Mouse (Mus musculus): ENCODE measurements at regions not wholly inside any gene's neighbourhood (a gene's known extent, or its start where the extent isn't known, plus 50 kb on each side); places are given as distances from the start of the nearest gene placed in this dataset.
"Not testable (repeated sequence)": the region's sequence is repeated elsewhere in the genome, so short reads cannot be mapped to it uniquely, and the experiment has no call there.

DNA sequence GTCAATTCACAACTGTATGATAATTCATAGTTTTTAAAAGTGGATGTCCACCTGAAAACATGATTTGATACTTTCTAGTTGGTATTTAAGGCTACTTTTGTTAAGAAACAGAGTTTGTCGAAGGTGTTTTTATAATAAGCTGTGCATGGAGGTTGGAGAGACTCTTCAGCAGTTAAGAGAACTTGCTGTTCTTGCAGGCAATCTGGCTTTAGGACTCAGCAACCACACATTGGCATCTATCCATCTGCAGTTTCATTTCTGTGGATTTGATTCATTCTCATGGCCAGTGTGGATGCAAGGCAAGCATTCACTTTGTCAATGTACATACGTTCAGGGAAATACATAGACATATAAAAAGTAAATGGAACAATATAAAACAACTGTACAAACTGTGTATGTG lies 784.5 kb upstream of the Gpc5 start:
- no peaks in the 10 kb centered on the region for H3K4me1 ChIP-seq (replicated peaks; ENCODE audit: control insufficient read depth, insufficient read depth, low read length)
- WGBS = 93% methylated on average over 2 of the region's 2 CpGs

DNA sequence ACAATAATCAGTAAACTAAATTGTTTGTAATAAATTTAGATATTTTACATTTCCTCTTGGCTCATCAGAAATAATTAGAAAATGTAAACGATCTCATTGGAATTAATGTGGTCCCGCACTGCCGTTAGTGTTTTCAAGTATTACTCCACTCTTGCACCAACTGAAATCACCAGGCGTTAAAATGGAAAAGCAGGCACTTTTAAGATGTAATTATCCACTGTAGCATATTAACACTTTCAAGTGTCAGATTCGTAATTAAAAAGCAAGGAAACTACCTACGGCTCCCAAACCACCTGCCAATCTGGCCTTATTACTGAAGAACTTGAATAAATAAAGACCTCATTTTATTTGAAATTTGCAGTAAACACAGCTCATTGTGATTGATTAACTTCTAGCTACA lies 759.4 kb upstream of the Gpc5 start:
- H3K4me3 ChIP-seq (ENCODE audit: low read depth, low read length) = no peak overlapping the region
- no peaks in the 10 kb centered on the region for H3K4me1 ChIP-seq (replicated peaks; ENCODE audit: control insufficient read depth, insufficient read depth, low read length)
- no peaks in the 10 kb centered on the region for H3K36me3 ChIP-seq (ENCODE audit: control insufficient read depth, insufficient read depth, low read length)
- WGBS = 77% methylated on average over 6 of the region's 6 CpGs
- no peak overlapping the region for H3K27ac ChIP-seq (ENCODE audit: low read depth, low read length)
- no peak for DNase-seq (ENCODE audit: low spot score)
- no peaks in the 10 kb centered on the region for H3K9me3 ChIP-seq (ENCODE audit: control insufficient read depth, low read length)
- H3K9ac ChIP-seq (ENCODE audit: low read length) = no peak overlapping the region
- ATAC-seq (replicated peaks; ENCODE audit: low FRiP score) = no peak
- no peak overlapping the region for H3K4me2 ChIP-seq (ENCODE audit: low read depth, low read length, severe bottlenecking)
- no peaks in the 10 kb centered on the region for H3K27me3 ChIP-seq (ENCODE audit: control insufficient read depth, insufficient read depth, low read length)

More for the DNA sequence above, 784.5 kb upstream of the Gpc5 start:
- DNase-seq (ENCODE audit: low spot score) = no peak
- no peaks in the 10 kb centered on the region for H3K9me3 ChIP-seq (ENCODE audit: control insufficient read depth, low read length)
- H3K4me3 ChIP-seq (ENCODE audit: low read depth, low read length) = no peak overlapping the region
- H3K4me2 ChIP-seq (ENCODE audit: low read depth, low read length, severe bottlenecking) = no peak overlapping the region
- no peak overlapping the region for H3K27ac ChIP-seq (ENCODE audit: low read depth, low read length)
- no peak overlapping the region for H3K9ac ChIP-seq (ENCODE audit: low read length)
- H3K27me3 ChIP-seq (ENCODE audit: control insufficient read depth, insufficient read depth, low read length) = no peaks in the 10 kb centered on the region
- no peak for ATAC-seq (replicated peaks; ENCODE audit: low FRiP score)
- H3K36me3 ChIP-seq (ENCODE audit: control insufficient read depth, insufficient read depth, low read length) = no peaks in the 10 kb centered on the region

DNA sequence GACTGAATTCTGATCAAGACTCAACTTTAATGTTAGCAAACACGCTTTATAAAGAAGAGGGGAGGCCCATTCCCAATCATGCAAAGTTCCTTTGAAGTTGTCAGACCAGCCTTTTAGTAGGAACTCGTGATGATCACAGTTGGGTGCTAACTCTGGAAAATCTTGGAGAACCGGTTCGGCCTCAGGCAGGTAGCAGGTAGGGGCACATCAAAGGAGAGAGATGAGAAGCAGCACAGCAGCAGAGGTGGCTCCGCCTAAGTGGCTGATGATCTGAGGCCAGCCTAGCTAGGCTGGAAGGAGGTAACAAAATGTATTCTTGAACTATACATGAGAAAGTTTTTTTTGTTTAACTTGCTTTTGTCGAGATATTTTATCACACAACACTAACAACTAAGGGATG lies 742.7 kb upstream of the Gpc5 start:
- 69% methylated on average over 6 of the region's 6 CpGs for WGBS
- no peak overlapping the region for H3K9ac ChIP-seq (ENCODE audit: low read length)
- no peak overlapping the region for H3K27ac ChIP-seq (ENCODE audit: low read depth, low read length)
- no peaks in the 10 kb centered on the region for H3K36me3 ChIP-seq (ENCODE audit: control insufficient read depth, insufficient read depth, low read length)
- no peaks in the 10 kb centered on the region for H3K9me3 ChIP-seq (ENCODE audit: control insufficient read depth, low read length)
- H3K4me1 ChIP-seq (replicated peaks; ENCODE audit: control insufficient read depth, insufficient read depth, low read length) = no peaks in the 10 kb centered on the region
- no peak for DNase-seq (ENCODE audit: low spot score)
- H3K4me3 ChIP-seq (ENCODE audit: low read depth, low read length) = no peak overlapping the region
- no peak overlapping the region for H3K4me2 ChIP-seq (ENCODE audit: low read depth, low read length, severe bottlenecking)
- ATAC-seq (replicated peaks; ENCODE audit: low FRiP score) = no peak
- no peaks in the 10 kb centered on the region for H3K27me3 ChIP-seq (ENCODE audit: control insufficient read depth, insufficient read depth, low read length)

DNA sequence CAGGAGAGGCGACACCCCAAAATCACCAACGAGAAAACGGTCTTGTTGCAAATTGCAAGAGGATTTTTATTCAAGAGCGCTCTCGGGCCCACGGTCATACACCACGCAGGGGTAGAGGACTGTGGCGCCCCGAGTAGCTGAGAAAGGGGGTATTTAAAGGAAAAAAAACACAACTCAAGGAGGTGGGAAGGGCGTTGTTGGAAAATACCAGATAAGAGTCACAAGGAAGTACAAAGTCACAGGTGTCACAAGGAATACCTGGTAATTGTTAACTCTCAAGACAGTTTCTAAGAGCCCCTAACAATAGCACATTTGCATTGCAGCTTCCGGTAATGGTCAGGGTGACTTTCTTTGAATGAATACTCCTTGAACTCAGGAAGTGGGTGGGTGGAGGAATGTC lies 742.2 kb upstream of the Gpc5 start:
- not testable (repeated sequence) for H3K9ac ChIP-seq (ENCODE audit: low read length); H3K27ac ChIP-seq (ENCODE audit: low read depth, low read length); H3K4me2 ChIP-seq (ENCODE audit: low read depth, low read length, severe bottlenecking); H3K4me3 ChIP-seq (ENCODE audit: low read depth, low read length); H3K27me3 ChIP-seq (ENCODE audit: control insufficient read depth, insufficient read depth, low read length); ATAC-seq (replicated peaks; ENCODE audit: low FRiP score); H3K36me3 ChIP-seq (ENCODE audit: control insufficient read depth, insufficient read depth, low read length); H3K4me1 ChIP-seq (replicated peaks; ENCODE audit: control insufficient read depth, insufficient read depth, low read length); H3K9me3 ChIP-seq (ENCODE audit: control insufficient read depth, low read length); DNase-seq (ENCODE audit: low spot score)
- WGBS = 77% methylated on average over 3 of the region's 11 CpGs

DNA sequence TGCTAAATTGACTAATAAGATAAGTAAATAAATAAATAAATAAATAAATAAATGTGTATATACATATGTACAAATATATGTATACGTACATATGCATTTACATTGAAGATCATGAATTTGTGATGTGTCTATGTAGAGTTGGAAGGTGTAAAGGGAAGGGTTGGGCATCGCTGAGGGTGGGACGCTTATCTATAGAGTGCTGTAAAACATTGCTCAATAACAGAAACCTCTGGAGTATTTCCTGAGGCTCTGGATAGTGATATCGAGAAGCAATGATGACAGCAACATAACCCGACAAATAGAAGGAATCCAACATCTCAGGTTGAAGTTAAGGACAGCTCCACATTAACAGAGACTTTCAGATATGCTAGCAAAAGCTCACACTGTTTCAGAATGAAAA lies 739.7 kb upstream of the Gpc5 start:
- H3K4me3 ChIP-seq (ENCODE audit: low read depth, low read length) = no peak overlapping the region
- 95% methylated on average over 5 of the region's 5 CpGs for WGBS
- no peak overlapping the region for H3K27ac ChIP-seq (ENCODE audit: low read depth, low read length)
- no peak overlapping the region for H3K9ac ChIP-seq (ENCODE audit: low read length)
- no peaks in the 10 kb centered on the region for H3K4me1 ChIP-seq (replicated peaks; ENCODE audit: control insufficient read depth, insufficient read depth, low read length)
- no peak for ATAC-seq (replicated peaks; ENCODE audit: low FRiP score)
- H3K9me3 ChIP-seq (ENCODE audit: control insufficient read depth, low read length) = no peaks in the 10 kb centered on the region
- DNase-seq (ENCODE audit: low spot score) = no peak
- H3K36me3 ChIP-seq (ENCODE audit: control insufficient read depth, insufficient read depth, low read length) = no peaks in the 10 kb centered on the region
- H3K27me3 ChIP-seq (ENCODE audit: control insufficient read depth, insufficient read depth, low read length) = no peaks in the 10 kb centered on the region
- H3K4me2 ChIP-seq (ENCODE audit: low read depth, low read length, severe bottlenecking) = no peak overlapping the region

DNA sequence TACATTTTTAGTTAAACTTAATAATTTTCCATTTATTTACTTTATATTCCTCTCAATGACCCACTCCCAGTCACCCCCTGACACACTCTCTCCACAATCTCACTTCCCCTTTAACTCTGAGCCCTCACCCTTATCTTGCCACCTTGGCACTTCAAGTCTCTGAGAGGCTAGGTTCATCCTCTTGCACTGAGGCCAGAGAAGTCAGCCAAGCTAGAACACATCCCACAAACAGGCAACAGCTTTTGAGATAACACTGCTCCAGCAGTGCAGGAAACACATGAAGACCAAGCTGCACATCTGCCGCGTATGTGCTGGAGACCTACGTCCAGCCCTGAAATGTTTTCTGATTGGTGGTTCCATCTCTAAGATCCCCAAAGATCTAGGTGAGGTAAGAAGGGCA lies 717.2 kb upstream of the Gpc5 start:
- no peak for DNase-seq (ENCODE audit: low spot score)
- Histone ChIP-seq H3K27ac (ENCODE audit: low read depth, low read length) (no peak overlapping the region), H3K9ac (ENCODE audit: low read length) (no peak overlapping the region), H3K4me1 (replicated peaks; ENCODE audit: control insufficient read depth, insufficient read depth, low read length) (no peaks in the 10 kb centered on the region), H3K4me3 (ENCODE audit: low read depth, low read length) (no peak overlapping the region), H3K27me3 (ENCODE audit: control insufficient read depth, insufficient read depth, low read length) (no peaks in the 10 kb centered on the region), H3K36me3 (ENCODE audit: control insufficient read depth, insufficient read depth, low read length) (no peaks in the 10 kb centered on the region), H3K9me3 (ENCODE audit: control insufficient read depth, low read length) (no peaks in the 10 kb centered on the region), H3K4me2 (ENCODE audit: low read depth, low read length, severe bottlenecking) (no peak overlapping the region)
- ATAC-seq (replicated peaks; ENCODE audit: low FRiP score) = no peak
- WGBS = 91% methylated on average over 3 of the region's 3 CpGs

DNA sequence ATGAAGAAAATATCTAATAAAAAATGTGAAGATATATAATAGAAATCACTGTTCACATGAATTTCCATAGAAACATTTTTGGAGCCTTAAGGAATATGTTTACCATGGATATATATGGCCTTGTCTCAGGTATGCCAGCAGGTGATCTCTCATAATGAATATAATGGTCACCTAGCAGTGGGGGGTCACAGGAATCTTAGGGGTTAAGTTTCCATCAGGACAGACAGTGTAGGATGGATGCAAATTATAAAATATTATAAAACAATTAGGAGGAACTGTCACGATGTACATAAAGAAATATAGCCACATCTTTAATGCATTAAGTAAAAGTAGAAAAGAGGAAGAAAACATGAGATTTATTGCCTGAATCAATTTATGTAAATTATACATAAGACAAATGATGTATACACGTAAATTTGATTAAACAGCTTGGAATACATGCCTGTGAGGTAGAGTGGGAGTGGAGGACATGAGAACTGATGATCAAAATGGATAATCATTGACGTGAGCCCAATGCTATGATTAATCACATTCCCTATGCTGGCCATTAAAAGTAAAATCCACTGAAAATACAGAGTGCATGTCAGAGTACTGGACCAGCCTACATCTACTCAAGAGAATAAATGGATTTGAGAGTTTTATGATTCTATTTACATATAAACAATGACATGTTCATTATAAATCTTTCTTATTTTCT lies 693.0 kb upstream of the Gpc5 start:
- no peaks in the 10 kb centered on the region for H3K4me1 ChIP-seq (replicated peaks; ENCODE audit: control insufficient read depth, insufficient read depth, low read length)
- no peak for ATAC-seq (replicated peaks; ENCODE audit: low FRiP score)
- 83% methylated on average over 3 of the region's 3 CpGs for WGBS

DNA sequence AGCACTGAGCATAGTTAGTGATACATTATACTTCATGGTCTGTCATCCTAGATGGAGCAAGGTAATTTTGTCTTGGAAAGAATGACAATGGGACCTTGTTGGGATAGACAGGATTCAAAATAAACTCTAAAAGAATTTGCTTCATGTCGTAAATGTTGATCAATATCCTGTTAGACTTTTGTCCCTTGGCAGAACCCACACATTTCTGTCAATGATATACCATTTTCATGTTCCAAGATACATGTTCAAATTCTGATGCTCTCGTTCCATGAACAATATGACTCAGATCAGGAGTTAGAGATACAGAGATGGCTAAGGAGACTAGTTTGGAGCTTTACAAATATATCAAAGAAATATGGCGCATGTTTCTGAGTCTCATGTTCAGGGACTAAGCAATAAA lies 673.2 kb upstream of the Gpc5 start:
- Histone ChIP-seq H3K4me3 (ENCODE audit: low read depth, low read length) (no peak overlapping the region), H3K4me1 (replicated peaks; ENCODE audit: control insufficient read depth, insufficient read depth, low read length) (no peaks in the 10 kb centered on the region), H3K27ac (ENCODE audit: low read depth, low read length) (no peak overlapping the region), H3K36me3 (ENCODE audit: control insufficient read depth, insufficient read depth, low read length) (no peaks in the 10 kb centered on the region), H3K4me2 (ENCODE audit: low read depth, low read length, severe bottlenecking) (no peak overlapping the region), H3K9me3 (ENCODE audit: control insufficient read depth, low read length) (no peaks in the 10 kb centered on the region), H3K9ac (ENCODE audit: low read length) (no peak overlapping the region), H3K27me3 (ENCODE audit: control insufficient read depth, insufficient read depth, low read length) (no peaks in the 10 kb centered on the region)
- no peak for DNase-seq (ENCODE audit: low spot score)
- 88% methylated on average over 3 of the region's 3 CpGs for WGBS
- no peak for ATAC-seq (replicated peaks; ENCODE audit: low FRiP score)

More for the DNA sequence above, 693.0 kb upstream of the Gpc5 start:
- Histone ChIP-seq H3K4me3 (ENCODE audit: low read depth, low read length) (no peak overlapping the region), H3K27me3 (ENCODE audit: control insufficient read depth, insufficient read depth, low read length) (no peaks in the 10 kb centered on the region), H3K27ac (ENCODE audit: low read depth, low read length) (no peak overlapping the region), H3K9ac (ENCODE audit: low read length) (no peak overlapping the region), H3K36me3 (ENCODE audit: control insufficient read depth, insufficient read depth, low read length) (no peaks in the 10 kb centered on the region), H3K9me3 (ENCODE audit: control insufficient read depth, low read length) (no peaks in the 10 kb centered on the region), H3K4me2 (ENCODE audit: low read depth, low read length, severe bottlenecking) (no peak overlapping the region)
- no peak for DNase-seq (ENCODE audit: low spot score)

DNA sequence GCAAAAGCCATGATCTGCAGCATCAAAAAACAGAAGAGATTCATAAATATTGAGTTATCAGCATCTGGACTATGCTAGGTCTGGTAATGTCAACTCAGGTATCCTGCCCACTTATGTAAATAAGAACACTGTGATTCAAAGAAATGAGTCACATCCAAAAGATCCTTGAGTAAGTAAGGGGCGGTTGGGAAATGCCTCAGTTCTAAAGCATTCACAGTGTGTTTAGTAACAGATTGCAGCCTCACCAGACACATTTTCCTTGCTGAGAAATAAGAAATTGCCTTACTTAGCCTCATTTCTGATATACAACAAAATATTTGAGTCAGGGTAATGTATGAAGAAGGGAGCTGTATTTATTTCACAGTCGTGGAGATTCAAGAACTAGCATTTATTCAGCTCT lies 666.5 kb upstream of the Gpc5 start:
- Histone ChIP-seq H3K4me2 (ENCODE audit: low read depth, low read length, severe bottlenecking) (no peak overlapping the region), H3K36me3 (ENCODE audit: control insufficient read depth, insufficient read depth, low read length) (no peaks in the 10 kb centered on the region), H3K27ac (ENCODE audit: low read depth, low read length) (no peak overlapping the region), H3K9me3 (ENCODE audit: control insufficient read depth, low read length) (no peaks in the 10 kb centered on the region), H3K9ac (ENCODE audit: low read length) (no peak overlapping the region), H3K4me1 (replicated peaks; ENCODE audit: control insufficient read depth, insufficient read depth, low read length) (no peaks in the 10 kb centered on the region), H3K4me3 (ENCODE audit: low read depth, low read length) (no peak overlapping the region), H3K27me3 (ENCODE audit: control insufficient read depth, insufficient read depth, low read length) (no peaks in the 10 kb centered on the region)
- no peak for DNase-seq (ENCODE audit: low spot score)
- WGBS = 80% methylated on average over 2 of the region's 2 CpGs
- ATAC-seq (replicated peaks; ENCODE audit: low FRiP score) = no peak
